Mouse (Mus musculus): ENCODE results near the gene Ssr3.

GRCm38 (mm10) chr3:65365921-65366710 is 26.3 kb downstream of the Ssr3 start:
- TF ChIP-seq POLR2A (IDR thresholded peaks at IDR 0.05; ENCODE audit: borderline replicate concordance, insufficient read depth, low read length) (no peak), CTCF (IDR thresholded peaks at IDR 0.05; ENCODE audit: borderline replicate concordance, insufficient read depth, low read depth, low read length) (no peak)

Measured in cerebellum, adult 2 months (tissue).